Mouse (Mus musculus): Measurements from ENCODE around the gene Etnk1. TPM values are rescaled to one million over a fixed set of nuclear protein-coding genes. Genes with fewer than 3 reads are reported as not detected.
"Not testable (repeated sequence)": the region's sequence is repeated elsewhere in the genome, so short reads cannot be mapped to it uniquely, and the experiment has no call there.

Etnk1 gene
- polyA plus RNA-seq, 1 experiment: 48.6 TPM

DNA sequence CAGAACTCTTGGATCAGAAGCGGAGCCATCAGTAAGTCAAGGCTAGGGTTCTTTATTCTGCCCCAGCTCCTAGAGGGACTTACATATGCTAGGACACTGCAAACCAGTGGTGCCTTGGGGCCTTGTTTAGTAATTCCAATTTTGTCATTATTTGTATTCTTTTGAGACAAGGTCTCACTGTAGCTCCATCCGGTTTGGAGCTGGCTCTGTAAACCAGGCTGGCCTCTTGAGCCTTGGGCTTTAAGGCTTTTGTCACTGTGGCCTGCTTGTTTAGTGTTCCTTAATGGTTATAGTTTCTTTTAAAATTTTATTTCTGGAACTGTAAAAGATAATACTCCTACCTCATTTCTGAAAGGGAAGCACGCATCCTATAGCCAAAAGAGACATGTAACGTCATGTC is 2.4 kb downstream of the Etnk1 start:
- TF ChIP-seq POLR2A (IDR thresholded peaks at IDR 0.05; ENCODE audit: low read depth, low read length) (no peak), CTCF (IDR thresholded peaks at IDR 0.05; ENCODE audit: borderline replicate concordance, insufficient read depth, low read length) (no peak)
- no peak overlapping the region for H3K4me3 ChIP-seq (ENCODE audit: insufficient read depth, low read length)
- H3K27ac ChIP-seq (ENCODE audit: insufficient read depth, low read length): no peak overlapping the region
- H3K4me1 ChIP-seq (ENCODE audit: control insufficient read depth, insufficient read depth, low read length): peaks cover 17% of the 10 kb centered on the region

DNA sequence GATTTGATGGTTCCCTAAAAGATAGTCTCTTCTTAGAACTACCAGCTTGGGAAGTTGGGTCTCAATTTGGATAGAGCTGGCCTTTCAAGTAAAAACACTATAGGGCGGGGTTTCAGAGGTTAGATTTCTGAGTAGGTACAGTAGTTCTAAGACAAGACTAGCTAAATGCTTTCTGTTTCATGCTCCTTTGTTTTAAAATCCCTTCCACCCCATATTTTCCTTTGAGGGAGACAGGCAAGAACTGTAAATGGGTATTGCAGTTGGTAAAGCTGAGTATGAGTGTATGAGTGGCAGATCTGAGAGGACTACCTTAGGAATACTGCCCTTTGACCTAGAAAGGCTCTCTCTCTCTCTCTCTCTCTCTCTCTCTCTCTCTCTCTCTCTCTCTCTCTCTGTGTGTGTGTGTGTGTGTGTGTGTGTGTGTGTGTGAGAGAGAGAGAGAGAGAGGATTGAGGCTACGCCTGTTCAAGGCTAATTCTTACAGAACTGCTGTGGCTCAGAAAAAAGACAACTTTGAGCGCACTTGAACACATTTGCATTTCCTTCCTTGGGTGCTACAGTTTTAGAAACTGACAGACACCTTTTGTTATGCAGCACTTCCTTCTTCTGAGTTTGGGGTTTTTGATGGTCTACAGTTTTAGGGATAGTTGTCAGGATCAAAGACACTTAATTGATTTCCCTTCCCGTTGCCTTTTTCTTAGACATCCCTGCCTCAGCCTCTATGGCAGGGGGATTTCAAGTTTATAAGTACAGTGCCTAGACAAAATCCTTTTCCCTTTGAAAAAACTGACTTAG is 3.3 kb downstream of the Etnk1 start:
- TF ChIP-seq POLR2A (IDR thresholded peaks at IDR 0.05; ENCODE audit: low read depth, low read length): no peak
- no peak for TF ChIP-seq CTCF (IDR thresholded peaks at IDR 0.05; ENCODE audit: borderline replicate concordance, insufficient read depth, low read length)
- Histone ChIP-seq H3K4me1 (ENCODE audit: control insufficient read depth, insufficient read depth, low read length) (peaks cover 18% of the 10 kb centered on the region), H3K27ac (ENCODE audit: insufficient read depth, low read length) (no peak overlapping the region)

DNA sequence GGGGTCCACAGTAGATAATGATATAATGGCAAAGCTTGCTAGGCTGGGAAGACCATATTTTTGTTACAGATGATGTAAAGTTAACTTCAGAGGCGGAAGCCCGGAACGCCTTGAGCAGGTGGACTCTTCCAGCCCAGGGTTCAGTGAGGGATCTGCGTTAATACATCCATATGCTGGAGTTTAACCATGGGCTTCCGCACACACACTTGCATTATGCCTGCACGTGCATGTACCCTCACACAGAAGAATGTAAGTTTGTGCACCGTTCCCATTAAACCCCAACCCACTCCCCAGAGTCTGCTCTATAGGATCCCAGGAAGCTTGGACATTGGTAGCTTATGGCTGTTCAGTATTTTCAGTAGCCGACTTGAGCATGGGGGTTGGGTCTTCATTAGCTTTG is 4.0 kb downstream of the Etnk1 start:
- Histone ChIP-seq H3K4me3 (ENCODE audit: insufficient read depth, low read length) (no peak overlapping the region), H3K27ac (ENCODE audit: insufficient read depth, low read length) (peak overlapping the region; percentile 53; the same call in 1 of the 2 replicates), H3K4me1 (ENCODE audit: control insufficient read depth, insufficient read depth, low read length) (peaks cover 18% of the 10 kb centered on the region)
- TF ChIP-seq POLR2A (IDR thresholded peaks at IDR 0.05; ENCODE audit: low read depth, low read length): no peak
- no peak for TF ChIP-seq CTCF (IDR thresholded peaks at IDR 0.05; ENCODE audit: borderline replicate concordance, insufficient read depth, low read length)

More for the DNA sequence above, 3.3 kb downstream of the Etnk1 start:
- H3K4me3 ChIP-seq (ENCODE audit: insufficient read depth, low read length): no peak overlapping the region

DNA sequence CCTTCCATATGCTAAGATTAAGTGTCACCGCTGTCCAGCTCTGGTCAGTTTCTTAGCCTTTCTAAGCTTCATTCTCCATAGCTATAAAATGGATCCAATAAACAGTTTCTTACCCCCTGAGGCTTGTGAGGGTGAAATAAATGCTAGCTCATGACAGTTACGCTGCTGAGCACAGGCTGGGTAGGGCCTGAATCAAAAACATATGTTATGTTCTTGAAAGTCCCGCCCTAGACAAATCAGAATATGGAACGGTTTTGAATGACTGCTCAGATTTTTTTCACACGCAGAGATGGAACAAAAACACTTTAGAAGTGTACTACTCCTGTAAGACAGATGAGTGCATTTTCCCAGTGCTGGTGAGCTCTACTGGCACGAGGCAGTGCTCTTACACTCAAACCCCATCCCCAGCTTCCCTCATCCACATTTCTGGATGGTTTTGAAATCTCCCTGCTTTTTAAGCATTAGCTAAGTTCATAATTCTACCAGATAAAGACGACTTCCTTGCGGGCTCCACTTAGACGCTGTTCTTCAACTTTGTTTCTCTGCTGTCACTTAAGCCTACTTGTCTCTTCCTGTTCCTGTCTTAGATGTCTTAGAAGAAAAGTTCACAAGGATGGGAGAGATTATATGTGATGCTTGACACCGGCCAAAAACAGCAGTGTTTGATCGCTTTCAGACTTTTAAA is 4.9 kb downstream of the Etnk1 start:
- H3K4me3 ChIP-seq (ENCODE audit: insufficient read depth, low read length): no peak overlapping the region
- no peak for TF ChIP-seq CTCF (IDR thresholded peaks at IDR 0.05; ENCODE audit: borderline replicate concordance, insufficient read depth, low read length)
- no peak for TF ChIP-seq POLR2A (IDR thresholded peaks at IDR 0.05; ENCODE audit: low read depth, low read length)
- H3K4me1 ChIP-seq (ENCODE audit: control insufficient read depth, insufficient read depth, low read length): peaks cover 18% of the 10 kb centered on the region
- peak overlapping the region; percentile 66 for H3K27ac ChIP-seq (ENCODE audit: insufficient read depth, low read length)

DNA sequence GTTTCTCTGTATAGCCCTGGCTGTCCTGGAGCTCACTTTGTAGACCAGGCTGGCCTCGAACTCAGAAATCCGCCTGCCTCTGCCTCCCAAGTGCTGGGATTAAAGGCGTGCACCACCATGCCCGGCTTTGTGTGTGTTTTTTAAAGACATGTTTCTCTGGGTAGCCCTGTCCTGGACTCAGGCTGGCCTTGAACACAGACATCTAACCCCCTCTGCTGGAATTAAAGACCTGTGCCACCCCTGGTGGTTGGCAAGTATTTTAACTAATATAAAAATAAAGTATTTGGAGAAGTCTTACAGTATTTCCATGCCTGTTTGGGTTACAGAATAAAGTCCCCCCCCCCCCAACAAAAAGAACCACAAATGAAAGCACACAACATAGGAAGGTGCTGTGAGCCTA is 5.7 kb downstream of the Etnk1 start:
- peaks cover 18% of the 10 kb centered on the region for H3K4me1 ChIP-seq (ENCODE audit: control insufficient read depth, insufficient read depth, low read length)
- not testable (repeated sequence) for H3K4me3 ChIP-seq (ENCODE audit: insufficient read depth, low read length); H3K27ac ChIP-seq (ENCODE audit: insufficient read depth, low read length)

DNA sequence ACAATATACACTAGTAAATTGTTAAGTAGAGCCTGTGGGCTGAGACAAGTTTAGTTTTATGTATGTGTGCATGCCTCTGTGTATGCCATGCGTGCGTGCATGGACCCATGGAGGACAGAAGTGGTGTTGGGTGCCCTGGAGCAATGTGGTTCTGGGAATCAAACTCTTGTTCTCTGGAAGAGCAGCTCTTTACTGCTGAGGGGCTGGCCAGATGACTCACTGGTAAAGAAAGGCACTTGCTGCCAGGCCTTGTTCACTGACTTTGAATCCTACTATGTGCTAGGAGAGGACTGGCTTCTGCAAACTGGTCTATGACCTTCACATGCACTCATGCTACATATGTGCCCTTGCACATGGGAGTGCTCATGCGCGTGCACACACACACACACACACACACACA is 7.2 kb downstream of the Etnk1 start:
- H3K27ac ChIP-seq (ENCODE audit: insufficient read depth, low read length): no peak overlapping the region
- no peak overlapping the region for H3K4me3 ChIP-seq (ENCODE audit: insufficient read depth, low read length)
- peaks cover 18% of the 10 kb centered on the region for H3K4me1 ChIP-seq (ENCODE audit: control insufficient read depth, insufficient read depth, low read length)
- TF ChIP-seq CTCF (IDR thresholded peaks at IDR 0.05; ENCODE audit: borderline replicate concordance, insufficient read depth, low read length): no peak
- no peak for TF ChIP-seq POLR2A (IDR thresholded peaks at IDR 0.05; ENCODE audit: low read depth, low read length)

DNA sequence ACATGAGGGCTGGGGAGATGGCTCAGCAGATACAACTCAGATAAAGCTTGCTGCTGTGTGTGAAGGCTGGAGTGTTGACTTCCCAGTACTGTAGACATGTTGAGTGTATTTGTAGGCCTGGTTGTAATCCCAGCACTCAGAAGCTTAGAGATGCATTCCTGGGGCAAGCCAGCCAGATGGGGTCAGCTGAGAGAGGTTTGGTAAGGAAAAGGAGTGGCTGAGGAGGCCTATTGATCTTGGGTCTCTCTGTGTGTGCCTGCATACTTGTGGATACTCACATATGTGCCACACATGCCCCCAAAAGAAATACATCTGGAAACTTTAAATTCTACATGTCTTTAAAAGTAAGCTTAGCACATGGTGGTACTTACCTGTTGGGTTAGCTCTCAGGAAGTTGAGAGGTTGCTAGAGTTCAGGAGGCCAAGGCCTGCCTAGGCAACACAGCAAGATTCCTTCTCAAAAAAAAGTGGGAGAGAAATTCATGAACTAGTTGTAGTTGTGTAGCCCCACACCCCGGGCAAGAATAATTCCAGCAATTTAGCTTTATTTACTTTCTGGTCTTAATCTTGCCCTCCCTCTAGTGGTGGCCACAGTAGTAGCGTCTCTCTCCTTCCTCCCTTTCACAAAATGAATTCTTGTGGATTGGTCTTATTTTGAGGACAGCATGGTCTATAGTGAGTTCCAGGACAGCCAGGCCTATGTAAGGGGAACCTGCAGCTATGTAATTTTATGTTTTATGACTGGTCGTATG is 8.1 kb downstream of the Etnk1 start:
- TF ChIP-seq POLR2A (IDR thresholded peaks at IDR 0.05; ENCODE audit: low read depth, low read length) (no peak), CTCF (IDR thresholded peaks at IDR 0.05; ENCODE audit: borderline replicate concordance, insufficient read depth, low read length) (no peak)
- 0 out of 2 replicates have a peak overlapping the region, but pooled peaks have one; percentile 39 for H3K27ac ChIP-seq (ENCODE audit: insufficient read depth, low read length)
- H3K4me1 ChIP-seq (ENCODE audit: control insufficient read depth, insufficient read depth, low read length): peaks cover 18% of the 10 kb centered on the region
- no peak overlapping the region for H3K4me3 ChIP-seq (ENCODE audit: insufficient read depth, low read length)

DNA sequence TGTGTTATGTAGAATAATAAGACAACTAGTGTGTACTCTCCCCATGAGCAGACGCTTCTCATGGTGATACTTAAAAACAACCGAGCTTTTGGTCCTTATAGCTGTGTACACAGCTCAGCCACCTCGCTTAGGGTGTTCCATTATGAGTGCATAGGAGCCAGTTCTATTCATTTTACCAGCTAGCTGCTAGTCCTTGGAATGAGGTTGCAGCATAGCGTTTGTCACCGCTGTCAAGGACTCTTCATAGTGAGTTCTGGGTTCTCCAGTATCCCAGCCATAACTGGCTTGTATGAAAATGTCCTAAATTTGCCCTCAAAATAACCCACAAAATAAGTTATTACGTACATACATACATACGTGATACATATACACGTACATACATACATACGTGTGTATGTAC is 9.1 kb downstream of the Etnk1 start:
- peaks cover 15% of the 10 kb centered on the region for H3K4me1 ChIP-seq (ENCODE audit: control insufficient read depth, insufficient read depth, low read length)
- TF ChIP-seq POLR2A (IDR thresholded peaks at IDR 0.05; ENCODE audit: low read depth, low read length): no peak
- TF ChIP-seq CTCF (IDR thresholded peaks at IDR 0.05; ENCODE audit: borderline replicate concordance, insufficient read depth, low read length): no peak
- no peak overlapping the region for H3K27ac ChIP-seq (ENCODE audit: insufficient read depth, low read length)
- no peak overlapping the region for H3K4me3 ChIP-seq (ENCODE audit: insufficient read depth, low read length)

DNA sequence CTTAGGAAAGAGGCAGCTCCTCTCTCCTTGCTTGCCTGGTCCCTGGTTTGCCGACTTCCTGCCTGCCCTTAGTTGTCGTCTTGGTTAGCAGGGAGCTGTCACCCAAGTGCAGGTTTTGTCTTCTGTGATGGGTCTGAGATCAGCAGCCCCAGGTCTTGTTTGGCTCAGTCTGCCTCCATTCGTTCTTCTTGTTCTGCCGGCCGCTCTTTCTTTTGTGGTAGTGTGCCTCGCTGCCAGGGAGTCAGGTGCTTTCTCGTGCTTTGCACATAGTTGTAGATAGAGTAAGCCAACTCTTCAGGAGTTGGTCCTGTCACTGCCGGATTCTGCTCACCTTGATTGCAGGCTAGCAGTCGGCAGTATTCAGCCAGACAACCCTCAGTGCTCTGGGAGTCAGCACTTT is 9.6 kb downstream of the Etnk1 start:
- Histone ChIP-seq H3K4me3 (ENCODE audit: insufficient read depth, low read length) (no peak overlapping the region), H3K27ac (ENCODE audit: insufficient read depth, low read length) (no peak overlapping the region), H3K4me1 (ENCODE audit: control insufficient read depth, insufficient read depth, low read length) (peaks cover 10% of the 10 kb centered on the region)
- TF ChIP-seq CTCF (IDR thresholded peaks at IDR 0.05; ENCODE audit: borderline replicate concordance, insufficient read depth, low read length): no peak

DNA sequence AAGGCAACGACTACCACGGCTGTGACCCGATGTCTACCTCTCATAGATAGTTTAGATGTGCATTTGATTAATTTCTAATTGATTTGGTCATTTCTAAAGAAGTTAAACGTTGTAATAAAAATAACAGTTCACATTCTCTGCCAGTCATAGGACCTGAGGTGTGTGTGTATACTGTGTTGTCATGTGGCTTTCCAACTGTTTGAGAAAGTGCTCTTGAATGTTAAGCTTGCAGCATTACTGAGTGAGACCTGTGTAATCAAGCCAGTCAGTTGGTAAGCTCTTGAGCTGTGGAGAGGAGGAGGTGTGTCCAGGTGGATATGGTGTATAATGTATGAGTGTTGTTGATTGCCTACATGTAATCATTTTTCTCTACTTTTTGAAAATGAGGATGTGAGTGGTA is 12.2 kb downstream of the Etnk1 start:
- Histone ChIP-seq H3K4me3 (ENCODE audit: insufficient read depth, low read length) (no peak overlapping the region), H3K4me1 (ENCODE audit: control insufficient read depth, insufficient read depth, low read length) (peaks cover 6% of the 10 kb centered on the region), H3K27ac (ENCODE audit: insufficient read depth, low read length) (no peak overlapping the region)
- TF ChIP-seq POLR2A (IDR thresholded peaks at IDR 0.05; ENCODE audit: low read depth, low read length) (no peak), CTCF (IDR thresholded peaks at IDR 0.05; ENCODE audit: borderline replicate concordance, insufficient read depth, low read length) (no peak)
